Mouse (Mus musculus) ES-Bruce4 (cell line): ENCODE results near the gene Prkn. TPM values are rescaled to one million over a fixed set of nuclear protein-coding genes. Genes with fewer than 3 reads are reported as not detected.

Experiments used
- H3K27ac ChIP-seq: 2 replicates; pipeline ENCODE4 v1.5.1; 2012; ENCODE audit warnings: low read length, inconsistent platforms; ENCODE audit not compliant: insufficient read depth
- H3K27me3 ChIP-seq: 2 replicates; pipeline ENCODE4 v1.6.1; 2012; ENCODE audit warnings: mild to moderate bottlenecking, low read length, inconsistent platforms; ENCODE audit not compliant: control insufficient read depth, poor library complexity, insufficient read depth, severe bottlenecking
- H3K36me3 ChIP-seq: 2 replicates; pipeline ENCODE4 v1.6.1; 2012; ENCODE audit warnings: inconsistent platforms, mild to moderate bottlenecking, low read length, moderate library complexity; ENCODE audit not compliant: control insufficient read depth, poor library complexity, insufficient read depth, severe bottlenecking
- H3K4me1 ChIP-seq: one replicate; pipeline ENCODE4 v1.8.1; 2011; ENCODE audit warnings: low read length; ENCODE audit not compliant: control insufficient read depth, insufficient read depth
- H3K4me3 ChIP-seq: 2 replicates; pipeline ENCODE4 v1.5.1; 2011; ENCODE audit warnings: low read depth, mild to moderate bottlenecking, low read length
- H3K9ac ChIP-seq: 2 replicates; pipeline ENCODE4 v1.6.1; 2012; ENCODE audit warnings: low read depth, mild to moderate bottlenecking, inconsistent platforms; ENCODE audit not compliant: poor library complexity, severe bottlenecking
- H3K9me3 ChIP-seq: replicated peaks from 2 replicates; pipeline ENCODE4 v1.6.1; 2012; ENCODE audit warnings: mild to moderate bottlenecking, low read length, inconsistent platforms; ENCODE audit not compliant: control insufficient read depth, poor library complexity, insufficient read depth, severe bottlenecking
- CTCF ChIP-seq: IDR thresholded peaks from one replicate; pipeline ENCODE4 v1.8.1; 2011; ENCODE audit warnings: low read depth, low read length
- EP300 ChIP-seq: IDR thresholded peaks from 2 replicates; pipeline ENCODE4 v1.6.1; 2011; ENCODE audit warnings: low read depth, low read length; ENCODE audit not compliant: insufficient read depth
- POLR2A ChIP-seq: IDR thresholded peaks from one replicate; pipeline ENCODE4 v1.8.1; 2011; ENCODE audit warnings: low read length; ENCODE audit not compliant: insufficient read depth
- polyA plus RNA-seq: library from polyadenylated mRNA; stranded (reverse); fragments of >200 nt; gene quantifications from 2 replicates; pipeline ENCODE4 v1.2.4, GENCODE M21; 2011; ENCODE audit warnings: low read depth; ENCODE audit not compliant: missing spikeins, insufficient read depth, insufficient read length

Gene Prkn
- polyA plus RNA-seq, 1 experiment: 1.5 TPM

DNA sequence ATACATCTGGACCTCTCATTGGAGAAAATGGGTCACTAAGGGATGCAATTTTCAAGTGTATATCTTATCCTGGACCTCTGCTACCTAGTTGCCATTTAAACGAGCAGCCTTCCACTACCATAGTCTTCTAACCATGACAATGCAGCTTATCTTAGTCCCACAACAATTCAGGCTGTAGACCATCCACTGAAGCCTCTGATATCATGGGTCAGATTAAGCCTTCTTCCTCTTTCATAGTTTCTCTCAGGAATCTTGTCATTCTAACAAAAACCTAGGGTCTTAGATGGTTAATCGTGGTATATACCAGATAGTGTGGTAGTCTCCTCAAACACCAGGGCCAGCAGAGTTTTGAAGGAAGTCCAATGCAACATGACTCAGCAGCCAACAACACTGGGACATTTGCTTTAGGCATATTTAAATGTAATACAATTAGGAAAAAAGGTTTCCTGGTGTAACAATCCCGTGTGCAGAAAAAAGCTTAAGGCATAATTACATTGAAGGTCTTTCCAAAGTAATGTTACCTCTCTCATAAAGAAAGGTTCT is 61.6 kb downstream of the Prkn start:
- Histone ChIP-seq H3K9me3 (no peaks in the 10 kb centered on the region), H3K27me3 (no peaks in the 10 kb centered on the region), H3K27ac (no peak overlapping the region), H3K4me3 (no peak overlapping the region), H3K36me3 (no peaks in the 10 kb centered on the region), H3K4me1 (no peaks in the 10 kb centered on the region), H3K9ac (no peak overlapping the region)
- TF ChIP-seq CTCF: no peak

DNA sequence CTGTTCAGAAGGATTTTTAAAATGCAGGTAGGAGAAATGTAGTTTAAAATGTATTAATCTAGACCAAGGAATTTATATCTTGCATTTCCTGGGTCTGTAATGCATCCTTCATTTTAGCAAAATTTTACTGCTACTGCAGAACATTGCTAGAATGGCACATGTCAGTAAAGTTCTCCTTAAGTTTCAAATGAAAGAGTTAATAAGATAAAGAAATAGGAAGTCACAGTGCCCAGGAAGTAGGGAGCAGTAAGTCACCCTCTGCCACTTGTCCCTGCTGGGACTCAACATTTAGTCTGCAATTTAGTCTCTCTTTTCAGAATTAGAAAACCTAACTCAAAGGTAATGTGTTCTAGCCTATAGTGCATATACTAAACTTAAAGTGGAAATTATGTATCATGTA is 96.5 kb downstream of the Prkn start:
- Histone ChIP-seq H3K9ac (no peak overlapping the region), H3K27me3 (no peaks in the 10 kb centered on the region), H3K4me1 (no peaks in the 10 kb centered on the region), H3K36me3 (no peaks in the 10 kb centered on the region), H3K9me3 (no peaks in the 10 kb centered on the region), H3K4me3 (no peak overlapping the region), H3K27ac (no peak overlapping the region)
- TF ChIP-seq CTCF (no peak), POLR2A (no peak), EP300 (no peak)

DNA sequence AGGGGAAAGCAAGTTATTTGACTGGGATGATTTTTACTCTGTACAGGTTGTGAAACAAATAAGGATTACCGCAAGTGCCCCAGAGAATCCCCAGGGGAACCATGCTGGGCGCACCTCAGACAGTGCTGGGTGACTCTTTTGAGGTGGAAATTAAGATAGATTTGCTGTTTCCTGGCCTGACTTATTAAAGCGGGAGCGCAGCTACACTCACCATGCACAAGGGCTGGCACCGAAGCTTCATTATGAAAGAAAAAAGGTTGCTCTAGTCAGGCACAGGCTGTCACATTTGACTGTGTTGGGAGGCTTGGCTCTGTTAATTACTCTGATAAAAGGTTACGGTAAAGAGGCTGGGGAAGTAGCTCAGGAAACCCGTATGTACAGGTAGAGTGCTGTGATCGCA is 97.7 kb downstream of the Prkn start:
- H3K4me1 ChIP-seq: no peaks in the 10 kb centered on the region
- H3K27ac ChIP-seq: no peak overlapping the region
- no peak overlapping the region for H3K9ac ChIP-seq
- no peaks in the 10 kb centered on the region for H3K27me3 ChIP-seq
- no peaks in the 10 kb centered on the region for H3K36me3 ChIP-seq
- no peak overlapping the region for H3K4me3 ChIP-seq
- no peak for TF ChIP-seq POLR2A
- no peak for TF ChIP-seq EP300
- TF ChIP-seq CTCF: no peak
- no peaks in the 10 kb centered on the region for H3K9me3 ChIP-seq

DNA sequence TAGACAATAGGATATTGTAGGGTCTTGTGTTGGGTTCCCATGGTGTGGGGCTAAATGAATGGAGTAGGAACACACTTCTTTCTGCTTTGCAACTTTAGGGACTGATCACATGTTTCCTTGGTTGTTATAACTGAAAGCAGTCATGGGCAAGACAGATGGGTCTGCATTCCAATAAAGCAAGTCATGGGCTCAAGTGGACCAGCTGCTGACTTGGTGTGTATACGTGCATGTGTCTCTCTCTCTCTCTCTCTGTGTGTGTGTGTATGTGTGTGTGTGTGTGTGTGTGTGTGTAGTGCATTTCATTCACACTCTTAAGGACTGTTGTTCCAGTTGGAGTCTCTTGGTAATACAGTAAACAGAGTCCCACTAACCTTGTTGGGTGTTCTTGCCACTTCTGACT is 98.6 kb downstream of the Prkn start:
- Histone ChIP-seq H3K36me3 (no peaks in the 10 kb centered on the region), H3K27me3 (no peaks in the 10 kb centered on the region), H3K27ac (no peak overlapping the region), H3K9ac (no peak overlapping the region), H3K4me1 (no peaks in the 10 kb centered on the region), H3K9me3 (no peaks in the 10 kb centered on the region), H3K4me3 (no peak overlapping the region)
- no peak for TF ChIP-seq CTCF
- no peak for TF ChIP-seq POLR2A
- TF ChIP-seq EP300: no peak

DNA sequence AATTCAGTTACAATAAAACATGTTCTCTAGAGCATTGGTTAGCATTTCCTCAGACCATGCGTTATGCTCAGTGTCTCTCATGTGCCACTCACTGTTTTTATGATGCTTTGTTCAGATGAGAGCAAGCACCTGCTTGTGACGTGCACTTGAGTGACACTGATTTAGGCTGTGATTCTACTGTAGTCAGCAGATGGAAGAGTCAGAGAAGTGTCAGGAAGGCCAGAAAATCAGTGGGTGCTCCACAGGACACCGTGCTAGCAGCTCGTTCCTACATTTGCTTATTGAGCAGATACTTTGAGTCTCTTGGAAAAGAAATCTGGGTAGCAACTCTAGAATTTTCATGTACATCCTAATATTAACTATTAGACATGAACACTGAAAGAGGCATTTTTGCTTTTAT is 106.4 kb downstream of the Prkn start:
- H3K9me3 ChIP-seq: 0 out of 2 replicates have a peak, but pooled peaks cover 5% of the 10 kb centered on the region

DNA sequence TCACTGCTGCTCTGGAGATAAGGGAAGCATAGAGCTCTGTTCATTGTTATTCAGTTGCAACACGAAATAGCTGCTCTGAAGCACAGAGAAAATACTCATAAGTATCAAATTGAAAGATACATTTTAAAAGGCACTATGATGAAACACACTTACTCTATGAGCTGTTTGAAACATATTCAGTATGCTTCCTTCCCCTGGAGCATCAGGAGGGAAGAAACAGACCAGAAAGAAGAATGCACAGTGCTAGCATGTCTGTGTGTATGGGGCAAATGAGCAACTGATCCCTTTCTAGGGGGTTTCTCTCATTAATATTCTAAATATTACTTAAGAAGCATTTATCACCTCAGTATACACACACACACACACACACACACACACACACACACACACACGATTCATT is 107.4 kb downstream of the Prkn start:
- no peak for TF ChIP-seq EP300
- no peak for TF ChIP-seq POLR2A
- no peak for TF ChIP-seq CTCF
- no peaks in the 10 kb centered on the region for H3K4me1 ChIP-seq
- H3K27me3 ChIP-seq: no peaks in the 10 kb centered on the region
- H3K36me3 ChIP-seq: no peaks in the 10 kb centered on the region
- no peak overlapping the region for H3K9ac ChIP-seq
- no peak overlapping the region for H3K27ac ChIP-seq
- H3K4me3 ChIP-seq: no peak overlapping the region
- H3K9me3 ChIP-seq: 0 out of 2 replicates have a peak, but pooled peaks cover 5% of the 10 kb centered on the region

More for the DNA sequence above, 106.4 kb downstream of the Prkn start:
- Histone ChIP-seq H3K4me3 (no peak overlapping the region), H3K4me1 (no peaks in the 10 kb centered on the region), H3K36me3 (no peaks in the 10 kb centered on the region), H3K9ac (no peak overlapping the region), H3K27me3 (no peaks in the 10 kb centered on the region), H3K27ac (no peak overlapping the region)
- TF ChIP-seq POLR2A: no peak
